Mouse (Mus musculus): Measurements from ENCODE around the gene Tmc4.

Tmc4 gene

GRCm38 (mm10) chr7:3656966-3657365 is 20.4 kb downstream of the Tmc4 start:
- in situ Hi-C loops (cut with MboI; ENCODE audit: low pct_unique_long_range_greater_than_20kb in 1 of 2, low sequenced_read_pairs in 2 of 2, unreplicated experiment in 1 of 2) = no loop called here

DNA sequence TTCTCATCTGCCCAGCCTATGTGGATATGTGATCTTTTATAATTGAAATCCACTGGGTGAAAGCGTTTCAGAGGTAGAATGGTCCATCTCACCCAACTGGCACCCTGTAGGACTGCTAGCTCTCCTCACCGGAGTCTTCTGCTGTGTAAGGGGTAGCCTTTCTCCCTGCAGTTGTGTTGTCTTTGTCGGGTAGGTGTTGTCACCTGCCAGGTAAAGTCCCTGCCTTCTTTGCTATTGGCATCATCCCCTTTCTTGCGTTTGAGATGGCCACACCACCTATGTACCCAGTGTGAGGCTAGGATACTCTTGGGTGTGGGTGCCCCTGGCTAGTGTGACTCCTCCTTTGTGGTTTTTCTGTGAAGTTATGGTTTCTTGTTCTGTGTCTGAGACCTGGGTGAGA is 30.7 kb downstream of the Tmc4 start:
- in situ Hi-C loops (cut with MboI; ENCODE audit: low pct_unique_long_range_greater_than_20kb in 1 of 2, low sequenced_read_pairs in 2 of 2, unreplicated experiment in 1 of 2) = no loop called here

GRCm38 (mm10) chr7:3646188-3646587 is 31.2 kb downstream of the Tmc4 start:
- in situ Hi-C loops (cut with MboI; ENCODE audit: low pct_unique_long_range_greater_than_20kb in 1 of 2, low sequenced_read_pairs in 2 of 2, unreplicated experiment in 1 of 2) = no loop called here

DNA sequence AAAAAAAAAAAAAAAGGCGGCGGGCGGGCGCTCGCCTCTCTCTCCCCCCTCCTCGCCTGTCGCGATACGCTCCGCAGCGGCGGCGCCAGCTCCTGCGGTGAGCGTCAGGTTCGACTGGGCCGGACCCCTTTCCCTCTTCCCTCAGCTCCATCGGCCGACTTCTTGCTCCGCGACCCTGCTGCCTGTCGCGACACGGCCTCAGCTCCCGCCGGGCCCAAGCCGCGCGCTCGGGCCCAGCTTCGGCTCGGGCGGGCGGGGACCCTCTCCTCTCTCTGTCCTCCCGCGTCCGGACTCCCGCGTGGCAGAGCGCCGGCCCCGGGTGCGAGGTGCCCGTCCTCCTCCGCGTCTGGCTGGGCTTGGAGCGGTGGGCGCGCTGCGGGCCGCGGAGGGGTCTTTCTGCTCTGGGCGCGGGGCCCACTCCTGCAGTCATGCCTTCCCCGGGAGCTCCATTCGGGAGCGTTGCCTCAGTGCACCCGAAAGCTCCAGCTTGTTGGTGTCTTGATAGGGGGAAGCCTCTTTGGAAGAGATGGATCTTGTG is 31.8 kb downstream of the Tmc4 start:
- in situ Hi-C loops (cut with MboI; ENCODE audit: low pct_unique_long_range_greater_than_20kb in 1 of 2, low sequenced_read_pairs in 2 of 2, unreplicated experiment in 1 of 2) = no loop called here

GRCm38 (mm10) chr7:3644672-3645487 is 32.5 kb downstream of the Tmc4 start, which contains the start of gene Cnot3:
Gene Cnot3, plus strand, starts transcription at chr7:3645268.
- in situ Hi-C loops (cut with MboI; ENCODE audit: low pct_unique_long_range_greater_than_20kb in 1 of 2, low sequenced_read_pairs in 2 of 2, unreplicated experiment in 1 of 2) = no loop called here

- in situ Hi-C loops (cut with MboI; ENCODE audit: low pct_unique_long_range_greater_than_20kb in 1 of 2, low sequenced_read_pairs in 2 of 2, unreplicated experiment in 1 of 2) = no loop called here
These were observed 33.0 kb downstream of the Tmc4 start for GRCm38 (mm10) chr7:3644348-3644671.

DNA sequence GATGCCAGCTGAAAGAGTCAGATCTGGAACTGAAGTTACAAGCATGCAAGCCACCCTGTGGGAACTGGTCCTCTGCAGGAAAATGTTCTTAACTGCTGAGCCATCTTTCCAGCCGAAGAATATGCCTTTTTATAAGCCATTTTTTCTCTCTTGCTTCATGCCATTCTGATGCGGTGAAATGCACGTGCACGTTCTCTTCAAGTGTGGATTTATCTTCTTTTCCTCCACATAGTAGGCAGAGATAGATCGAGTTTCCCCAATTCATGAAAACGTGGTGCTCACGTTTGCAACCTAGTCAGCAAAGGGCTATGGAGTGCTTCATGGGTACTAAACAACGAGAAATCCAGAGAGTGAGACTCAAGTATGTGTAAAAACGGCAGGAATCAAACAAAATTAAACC is 33.5 kb downstream of the Tmc4 start:
- in situ Hi-C loops (cut with MboI; ENCODE audit: low pct_unique_long_range_greater_than_20kb in 1 of 2, low sequenced_read_pairs in 2 of 2, unreplicated experiment in 1 of 2) = no loop called here

DNA sequence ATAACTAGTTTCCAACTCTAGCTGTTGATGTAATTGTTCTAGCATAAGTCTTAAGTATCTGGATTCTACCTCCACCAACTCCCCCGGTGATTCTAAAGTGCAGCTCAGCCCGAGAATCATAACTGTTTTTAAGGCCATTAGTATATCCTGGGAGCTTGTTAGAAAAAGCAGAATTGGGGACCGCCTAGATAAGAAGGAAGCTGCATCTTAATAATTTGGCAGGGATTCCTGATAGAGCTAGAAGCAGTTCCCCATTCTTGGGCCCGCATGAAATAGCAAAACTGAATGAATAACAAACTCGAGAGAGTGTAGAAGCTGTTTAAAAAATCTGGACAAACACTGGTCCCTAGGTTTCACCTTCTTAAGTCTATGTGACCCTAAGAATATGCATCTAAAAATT is 33.9 kb downstream of the Tmc4 start:
- in situ Hi-C loops (cut with MboI; ENCODE audit: low pct_unique_long_range_greater_than_20kb in 1 of 2, low sequenced_read_pairs in 2 of 2, unreplicated experiment in 1 of 2) = no loop called here

- in situ Hi-C loops (cut with MboI; ENCODE audit: low pct_unique_long_range_greater_than_20kb in 1 of 2, low sequenced_read_pairs in 2 of 2, unreplicated experiment in 1 of 2) = no loop called here
These were observed 46.9 kb downstream of the Tmc4 start for GRCm38 (mm10) chr7:3630478-3630815.

- in situ Hi-C loops (cut with MboI; ENCODE audit: low pct_unique_long_range_greater_than_20kb in 1 of 2, low sequenced_read_pairs in 2 of 2, unreplicated experiment in 1 of 2) = loop anchor here in 1 of 2 experiments (5.0 to 10.0 kb wide), 2 partner anchors 32 to 855 kb away; no protein-coding TSS in a partner anchor
These were observed 47.5 kb downstream of the Tmc4 start, which contains the start of the genes Tfpt and Prpf31 for GRCm38 (mm10) chr7:3629543-3630477. Gene Tfpt, minus strand, starts transcription at chr7:3629929. Gene Prpf31, plus strand, starts transcription at chr7:3629985.

- in situ Hi-C loops (cut with MboI; ENCODE audit: low pct_unique_long_range_greater_than_20kb in 1 of 2, low sequenced_read_pairs in 2 of 2, unreplicated experiment in 1 of 2) = loop anchor here in 1 of 2 experiments (5.0 to 10.0 kb wide), 2 partner anchors 33 to 856 kb away; no protein-coding TSS in a partner anchor
These were observed 48.3 kb downstream of the Tmc4 start for GRCm38 (mm10) chr7:3629030-3629429.

GRCm38 (mm10) chr7:3617242-3617995 is 59.9 kb downstream of the Tmc4 start, which contains the start of gene Ndufa3:
Gene Ndufa3, plus strand, starts transcription at chr7:3617373.
- in situ Hi-C loops (cut with MboI; ENCODE audit: low pct_unique_long_range_greater_than_20kb in 1 of 2, low sequenced_read_pairs in 2 of 2, unreplicated experiment in 1 of 2) = no loop called here

- in situ Hi-C loops (cut with MboI; ENCODE audit: low pct_unique_long_range_greater_than_20kb in 1 of 2, low sequenced_read_pairs in 2 of 2, unreplicated experiment in 1 of 2) = no loop called here
These were observed 60.7 kb downstream of the Tmc4 start for GRCm38 (mm10) chr7:3616389-3617241.

- in situ Hi-C loops (cut with MboI; ENCODE audit: low pct_unique_long_range_greater_than_20kb in 1 of 2, low sequenced_read_pairs in 2 of 2, unreplicated experiment in 1 of 2) = no loop called here
These were observed 61.3 kb downstream of the Tmc4 start, which contains the start of gene Oscar for GRCm38 (mm10) chr7:3616057-3616388. Gene Oscar, minus strand, starts transcription at chr7:3616157.
